Mouse (Mus musculus): Measurements from ENCODE around the gene Msh5. TPM values are rescaled to one million over a fixed set of nuclear protein-coding genes. Genes with fewer than 3 reads are reported as not detected.
A peak's percentile ranks its signal among the peaks of the same experiment; 100 is the strongest.
"Not testable (repeated sequence)": the region's sequence is repeated elsewhere in the genome, so short reads cannot be mapped to it uniquely, and the experiment has no call there.

Gene Msh5
- polyA plus RNA-seq, 1 experiment from 2014 or later = 2.3 TPM

DNA sequence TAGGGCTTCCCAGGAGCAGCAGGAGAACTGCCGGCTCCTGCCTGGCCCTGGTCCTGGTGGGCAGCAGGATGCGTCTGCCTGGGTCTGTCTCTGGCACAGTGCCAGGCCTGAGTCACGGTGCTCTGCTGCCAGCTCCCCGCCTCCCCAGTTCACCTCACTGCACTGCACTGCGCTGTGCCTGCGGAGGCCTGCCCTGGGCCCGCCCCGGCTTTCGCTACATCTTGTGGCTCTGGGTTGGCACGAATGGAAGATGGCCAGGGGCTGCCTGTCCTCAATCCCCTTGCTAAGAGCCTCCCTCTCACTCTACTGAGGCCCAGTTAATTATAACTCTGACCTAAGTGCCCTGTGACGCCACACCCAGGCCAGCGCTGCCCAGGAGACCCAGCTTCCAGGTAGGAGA is 30.2 kb downstream of the Msh5 start, which contains the start of gene Vwa7:
Vwa7 (plus strand) TSS at position 204 of the 400 bp plus-strand sequence.
- Histone ChIP-seq H3K4me3 (ENCODE audit: low read depth, low read length) (no peak within 1 kb of the TSS), H3K9me3 (replicated peaks; ENCODE audit: control insufficient read depth, low read length) (no peaks in the 10 kb centered on the region), H3K27me3 (replicated peaks; ENCODE audit: control insufficient read depth, insufficient read depth, low read length) (no peaks in the 10 kb centered on the region), H3K27ac (ENCODE audit: low read depth, low read length) (0 out of 2 replicates have a peak within 1 kb of the TSS, but pooled peaks have one; percentile 14), H3K4me2 (ENCODE audit: low read length) (no peak within 1 kb of the TSS), H3K4me1 (ENCODE audit: control insufficient read depth, insufficient read depth, low read length) (peaks cover 1% of the 10 kb centered on the region; the same call in 1 of the 2 replicates), H3K36me3 (ENCODE audit: control insufficient read depth, insufficient read depth, low read length) (peaks cover 60% of the 10 kb centered on the region), H3K9ac (ENCODE audit: low read length) (no peak within 1 kb of the TSS)
- ATAC-seq (peak; percentile 61), DNase-seq (ENCODE audit: low spot score) (peak; percentile 61)
- WGBS = 38% methylated on average over 12 of the region's 12 CpGs

DNA sequence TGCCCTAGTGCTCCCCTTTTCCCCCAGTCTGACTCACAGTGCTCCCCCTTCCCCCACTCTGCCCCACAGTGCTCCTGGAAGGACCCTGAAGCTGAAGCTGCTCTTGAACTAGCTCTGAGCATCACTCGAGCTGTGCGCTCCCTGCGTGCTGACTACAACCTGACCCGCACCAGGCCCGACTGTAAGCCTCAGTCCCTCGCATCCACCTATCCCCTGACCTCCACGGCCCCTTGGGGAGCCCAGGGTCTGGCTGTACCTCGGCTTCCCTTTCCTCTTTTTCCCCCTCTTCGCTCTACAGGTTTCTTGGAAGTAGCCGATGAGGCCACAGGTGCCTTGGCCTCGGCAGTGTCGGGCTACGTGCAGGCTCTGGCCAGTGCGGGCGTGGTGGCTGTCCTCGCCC is 31.2 kb downstream of the Msh5 start:
- DNase-seq (ENCODE audit: low spot score) (no peak), ATAC-seq (no peak)
- H3K9ac ChIP-seq (ENCODE audit: low read length) = no peak overlapping the region
- H3K36me3 ChIP-seq (ENCODE audit: control insufficient read depth, insufficient read depth, low read length) = peaks cover 71% of the 10 kb centered on the region
- whole genome bisulfite sequencing = 90% methylated on average over 16 of the region's 16 CpGs
- no peak overlapping the region for H3K4me2 ChIP-seq (ENCODE audit: low read length)
- H3K4me1 ChIP-seq (ENCODE audit: control insufficient read depth, insufficient read depth, low read length) = no peaks in the 10 kb centered on the region
- H3K4me3 ChIP-seq (ENCODE audit: low read depth, low read length) = no peak overlapping the region
- no peak overlapping the region for H3K27ac ChIP-seq (ENCODE audit: low read depth, low read length)
- no peaks in the 10 kb centered on the region for H3K27me3 ChIP-seq (replicated peaks; ENCODE audit: control insufficient read depth, insufficient read depth, low read length)
- no peaks in the 10 kb centered on the region for H3K9me3 ChIP-seq (replicated peaks; ENCODE audit: control insufficient read depth, low read length)

DNA sequence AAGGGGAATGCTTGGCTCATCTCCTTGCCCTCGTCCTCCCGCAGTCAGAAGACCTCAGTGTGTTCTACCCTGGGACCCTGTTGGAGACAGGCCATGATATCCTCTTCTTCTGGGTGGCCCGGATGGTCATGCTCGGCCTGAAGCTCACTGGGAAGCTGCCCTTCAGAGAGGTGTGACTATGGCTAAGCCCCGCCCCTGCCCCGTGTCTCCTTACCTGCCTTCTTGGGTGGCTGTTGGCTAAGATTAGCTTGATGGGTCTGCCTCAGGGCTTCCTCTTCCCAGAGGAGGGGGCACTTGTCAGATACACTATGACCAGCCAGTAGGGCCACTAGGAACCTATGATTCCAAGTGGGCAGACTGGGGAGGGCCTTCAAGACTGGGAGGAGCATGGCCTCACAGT is 33.3 kb downstream of the Msh5 start:
- H3K36me3 ChIP-seq (ENCODE audit: control insufficient read depth, insufficient read depth, low read length) = peaks cover 90% of the 10 kb centered on the region
- no peaks in the 10 kb centered on the region for H3K4me1 ChIP-seq (ENCODE audit: control insufficient read depth, insufficient read depth, low read length)
- H3K27ac ChIP-seq (ENCODE audit: low read depth, low read length) = no peak overlapping the region
- no peaks in the 10 kb centered on the region for H3K9me3 ChIP-seq (replicated peaks; ENCODE audit: control insufficient read depth, low read length)
- no peaks in the 10 kb centered on the region for H3K27me3 ChIP-seq (replicated peaks; ENCODE audit: control insufficient read depth, insufficient read depth, low read length)
- no peak for DNase-seq (ENCODE audit: low spot score)
- ATAC-seq = no peak
- no peak overlapping the region for H3K4me2 ChIP-seq (ENCODE audit: low read length)
- WGBS = 87% methylated on average over 6 of the region's 6 CpGs
- H3K4me3 ChIP-seq (ENCODE audit: low read depth, low read length) = no peak overlapping the region
- H3K9ac ChIP-seq (ENCODE audit: low read length) = no peak overlapping the region

DNA sequence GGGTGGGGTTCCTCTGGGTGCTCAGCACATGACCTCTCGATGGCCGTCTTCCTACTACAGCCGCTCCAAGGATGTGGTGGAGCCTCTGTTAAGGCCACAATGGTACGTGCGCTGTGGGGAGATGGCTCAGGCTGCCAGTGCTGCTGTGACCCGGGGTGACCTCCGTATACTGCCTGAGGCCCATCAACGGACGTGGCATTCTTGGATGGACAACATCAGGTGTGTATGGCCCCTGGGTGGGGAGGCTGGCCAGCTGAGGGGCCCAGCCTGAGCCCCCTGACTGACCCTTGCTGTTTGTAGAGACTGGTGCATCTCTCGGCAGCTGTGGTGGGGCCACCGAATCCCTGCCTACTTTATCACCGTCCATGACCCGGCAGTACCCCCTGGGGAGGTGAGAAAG is 34.1 kb downstream of the Msh5 start:
- no peak overlapping the region for H3K9ac ChIP-seq (ENCODE audit: low read length)
- WGBS = 95% methylated on average over 13 of the region's 13 CpGs
- H3K27ac ChIP-seq (ENCODE audit: low read depth, low read length) = no peak overlapping the region

DNA sequence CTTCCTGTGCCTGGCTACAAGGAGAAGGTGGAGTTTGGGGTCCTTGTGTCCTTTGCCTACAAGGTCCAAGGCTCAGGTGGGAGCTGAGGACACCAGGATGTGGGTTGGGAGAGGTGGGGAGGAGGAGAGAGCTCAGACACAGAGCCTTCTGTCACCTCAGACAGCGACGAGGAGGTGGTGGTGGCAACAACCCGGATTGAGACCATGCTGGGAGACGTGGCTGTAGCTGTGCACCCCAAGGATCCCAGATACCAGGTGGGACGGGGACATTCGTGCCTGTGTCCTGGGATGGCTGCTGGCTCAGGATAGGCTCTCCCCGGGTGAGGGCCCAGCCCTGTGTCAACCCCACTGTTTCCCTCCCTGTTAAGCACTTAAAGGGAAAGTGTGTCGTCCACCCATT is 35.1 kb downstream of the Msh5 start:
- no peaks in the 10 kb centered on the region for H3K4me1 ChIP-seq (ENCODE audit: control insufficient read depth, insufficient read depth, low read length)
- H3K4me3 ChIP-seq (ENCODE audit: low read depth, low read length) = no peak overlapping the region
- 91% methylated on average over 8 of the region's 8 CpGs for WGBS
- H3K9me3 ChIP-seq (replicated peaks; ENCODE audit: control insufficient read depth, low read length) = no peaks in the 10 kb centered on the region
- H3K36me3 ChIP-seq (ENCODE audit: control insufficient read depth, insufficient read depth, low read length) = peaks cover 95% of the 10 kb centered on the region
- no peak for DNase-seq (ENCODE audit: low spot score)
- no peak overlapping the region for H3K27ac ChIP-seq (ENCODE audit: low read depth, low read length)
- no peak for ATAC-seq
- H3K27me3 ChIP-seq (replicated peaks; ENCODE audit: control insufficient read depth, insufficient read depth, low read length) = no peaks in the 10 kb centered on the region
- no peak overlapping the region for H3K9ac ChIP-seq (ENCODE audit: low read length)
- H3K4me2 ChIP-seq (ENCODE audit: low read length) = no peak overlapping the region

More for the DNA sequence above, 34.1 kb downstream of the Msh5 start:
- no peaks in the 10 kb centered on the region for H3K4me1 ChIP-seq (ENCODE audit: control insufficient read depth, insufficient read depth, low read length)
- no peak overlapping the region for H3K4me2 ChIP-seq (ENCODE audit: low read length)
- H3K4me3 ChIP-seq (ENCODE audit: low read depth, low read length) = no peak overlapping the region
- DNase-seq (ENCODE audit: low spot score) (no peak), ATAC-seq (no peak)
- H3K27me3 ChIP-seq (replicated peaks; ENCODE audit: control insufficient read depth, insufficient read depth, low read length) = no peaks in the 10 kb centered on the region
- H3K9me3 ChIP-seq (replicated peaks; ENCODE audit: control insufficient read depth, low read length) = no peaks in the 10 kb centered on the region
- peaks cover 97% of the 10 kb centered on the region for H3K36me3 ChIP-seq (ENCODE audit: control insufficient read depth, insufficient read depth, low read length)

DNA sequence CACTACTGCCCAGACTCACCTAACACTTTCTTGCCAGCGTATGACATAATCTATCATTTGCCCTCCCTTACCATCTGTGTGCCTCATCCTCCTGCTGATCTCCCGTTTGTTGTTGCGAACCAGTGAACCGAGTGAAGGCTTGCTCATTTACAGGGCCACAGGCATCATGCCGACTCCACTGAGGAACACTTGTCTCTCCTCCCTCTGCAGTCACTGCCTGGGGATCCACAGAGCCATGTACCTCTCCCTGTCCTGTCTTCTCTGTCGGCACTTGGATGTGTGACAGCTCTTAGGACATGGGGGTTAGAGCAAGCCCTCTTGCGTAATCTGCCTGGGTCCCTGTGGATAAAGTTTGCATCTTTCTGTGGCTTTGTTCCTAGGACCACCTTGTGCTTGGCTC is 37.0 kb downstream of the Msh5 start:
- Histone ChIP-seq H3K4me2 (ENCODE audit: low read length) (no peak overlapping the region), H3K36me3 (ENCODE audit: control insufficient read depth, insufficient read depth, low read length) (peaks cover 93% of the 10 kb centered on the region), H3K27me3 (replicated peaks; ENCODE audit: control insufficient read depth, insufficient read depth, low read length) (no peaks in the 10 kb centered on the region), H3K4me3 (ENCODE audit: low read depth, low read length) (no peak overlapping the region), H3K9me3 (replicated peaks; ENCODE audit: control insufficient read depth, low read length) (no peaks in the 10 kb centered on the region), H3K9ac (ENCODE audit: low read length) (no peak overlapping the region), H3K4me1 (ENCODE audit: control insufficient read depth, insufficient read depth, low read length) (no peaks in the 10 kb centered on the region), H3K27ac (ENCODE audit: low read depth, low read length) (no peak overlapping the region)
- ATAC-seq (no peak), DNase-seq (ENCODE audit: low spot score) (no peak)
- WGBS = 85% methylated on average over 7 of the region's 7 CpGs

DNA sequence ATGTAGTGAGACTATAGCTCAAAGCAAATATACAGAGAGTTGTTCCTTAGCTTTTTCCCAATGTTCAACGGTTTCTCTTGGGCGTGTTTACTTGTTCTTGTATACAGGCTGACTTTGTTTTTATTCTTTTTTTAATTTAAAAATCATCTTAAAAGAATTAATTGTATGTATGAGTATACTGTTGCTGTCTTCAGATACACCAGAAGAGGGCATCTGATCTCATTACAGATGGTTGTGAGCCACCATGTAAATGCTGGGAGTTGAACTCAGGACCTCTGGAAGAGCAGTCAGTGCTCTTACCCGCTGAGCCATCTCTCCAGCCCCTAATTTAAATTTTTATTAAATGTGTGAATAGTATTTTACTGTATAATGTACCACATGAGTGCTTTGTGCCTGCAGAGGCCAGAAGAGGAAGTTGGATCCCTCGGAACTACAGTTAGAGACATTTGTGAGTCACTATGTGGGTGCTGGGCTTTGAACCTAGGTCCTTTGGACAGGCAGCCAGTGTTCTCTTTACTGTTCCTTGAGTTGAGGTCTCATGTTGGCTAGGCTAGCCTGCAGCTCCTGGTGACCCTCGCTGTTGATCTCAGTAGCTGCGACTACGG is 39.1 kb downstream of the Msh5 start:
- 98% methylated on average over 7 of the region's 7 CpGs for WGBS
- peaks cover 79% of the 10 kb centered on the region for H3K36me3 ChIP-seq (ENCODE audit: control insufficient read depth, insufficient read depth, low read length)

DNA sequence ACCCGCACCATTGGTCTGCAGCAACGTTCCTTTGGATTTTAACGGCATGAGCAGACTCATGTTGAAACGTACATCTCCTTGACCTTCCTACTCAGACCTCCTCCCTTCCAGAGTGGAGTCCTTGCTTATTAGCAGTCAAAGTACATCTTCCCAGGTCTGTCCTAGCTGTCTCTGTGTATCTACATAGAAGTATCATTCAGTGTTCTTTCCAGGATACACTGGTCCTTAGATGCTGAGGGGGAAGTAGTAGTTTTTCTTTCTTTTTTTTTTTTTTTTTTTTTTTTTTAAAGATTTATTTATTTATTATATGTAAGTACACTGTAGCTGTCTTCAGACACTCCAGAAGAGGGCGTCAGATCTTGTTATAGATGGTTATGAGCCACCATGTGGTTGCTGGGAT is 40.6 kb downstream of the Msh5 start:
- not testable (repeated sequence) for H3K9ac ChIP-seq (ENCODE audit: low read length); ATAC-seq; H3K27me3 ChIP-seq (replicated peaks; ENCODE audit: control insufficient read depth, insufficient read depth, low read length); H3K4me1 ChIP-seq (ENCODE audit: control insufficient read depth, insufficient read depth, low read length); H3K4me2 ChIP-seq (ENCODE audit: low read length); DNase-seq (ENCODE audit: low spot score); H3K9me3 ChIP-seq (replicated peaks; ENCODE audit: control insufficient read depth, low read length); H3K4me3 ChIP-seq (ENCODE audit: low read depth, low read length); H3K27ac ChIP-seq (ENCODE audit: low read depth, low read length)
- peaks cover 63% of the 10 kb centered on the region for H3K36me3 ChIP-seq (ENCODE audit: control insufficient read depth, insufficient read depth, low read length)
- WGBS = 93% methylated on average over 4 of the region's 5 CpGs

More for the DNA sequence above, 39.1 kb downstream of the Msh5 start:
- DNase-seq (ENCODE audit: low spot score) = no peak
- Histone ChIP-seq H3K9ac (ENCODE audit: low read length) (no peak overlapping the region), H3K9me3 (replicated peaks; ENCODE audit: control insufficient read depth, low read length) (no peaks in the 10 kb centered on the region), H3K4me1 (ENCODE audit: control insufficient read depth, insufficient read depth, low read length) (peaks cover 3% of the 10 kb centered on the region), H3K4me2 (ENCODE audit: low read length) (no peak overlapping the region), H3K4me3 (ENCODE audit: low read depth, low read length) (no peak overlapping the region), H3K27me3 (replicated peaks; ENCODE audit: control insufficient read depth, insufficient read depth, low read length) (no peaks in the 10 kb centered on the region), H3K27ac (ENCODE audit: low read depth, low read length) (no peak overlapping the region)
- ATAC-seq = no peak

DNA sequence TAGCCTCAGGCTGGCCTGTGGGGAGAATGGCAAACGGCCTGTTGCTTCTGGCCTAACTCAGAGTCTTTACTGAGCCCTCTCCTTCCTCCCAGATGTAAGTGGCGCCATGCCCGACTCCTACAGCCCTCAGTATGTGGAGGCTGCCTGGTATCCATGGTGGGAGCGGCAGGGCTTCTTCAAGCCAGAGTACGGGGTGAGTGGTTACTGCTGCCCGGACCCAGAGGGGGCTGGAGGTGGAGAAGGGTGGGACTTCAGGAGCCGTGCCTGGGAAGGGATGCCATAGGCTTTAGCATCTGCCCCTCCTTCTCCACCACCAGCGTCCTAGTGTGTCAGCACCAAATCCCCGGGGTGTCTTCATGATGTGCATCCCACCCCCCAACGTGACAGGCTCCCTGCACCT is 41.4 kb downstream of the Msh5 start:
- Histone ChIP-seq H3K4me1 (ENCODE audit: control insufficient read depth, insufficient read depth, low read length) (peaks cover 8% of the 10 kb centered on the region), H3K9ac (ENCODE audit: low read length) (no peak overlapping the region), H3K4me2 (ENCODE audit: low read length) (no peak overlapping the region), H3K27ac (ENCODE audit: low read depth, low read length) (no peak overlapping the region), H3K27me3 (replicated peaks; ENCODE audit: control insufficient read depth, insufficient read depth, low read length) (no peaks in the 10 kb centered on the region), H3K9me3 (replicated peaks; ENCODE audit: control insufficient read depth, low read length) (no peaks in the 10 kb centered on the region), H3K4me3 (ENCODE audit: low read depth, low read length) (no peak overlapping the region), H3K36me3 (ENCODE audit: control insufficient read depth, insufficient read depth, low read length) (peaks cover 56% of the 10 kb centered on the region)
- WGBS = 93% methylated on average over 10 of the region's 10 CpGs
- DNase-seq (ENCODE audit: low spot score) (no peak), ATAC-seq (no peak)
